Mouse (Mus musculus) cerebellum, postnatal 36 days (tissue): ENCODE results near the gene Aldh3a2.
"Not testable (repeated sequence)": the region's sequence is repeated elsewhere in the genome, so short reads cannot be mapped to it uniquely, and the experiment has no call there.

Experiments used
- DNase-seq, 2 experiments: peaks; one replicate each; pipeline ENCODE4 v3.0.0; 2021 to 2022; ENCODE audit warnings: mixed read lengths in 2 of 2

Gene Aldh3a2

GRCm38 (mm10) chr11:61266551-61267533 is at the start of gene Aldh3a2:
Aldh3a2 (minus strand) TSS chr11:61267464.
- peak; percentile 96 to 97 for DNase-seq

GRCm38 (mm10) chr11:61316864-61317263 is 49.6 kb upstream of the Aldh3a2 start:
- DNase-seq = no peak

- no peak for DNase-seq
Measured at GRCm38 (mm10) chr11:61310321-61310720, 43.1 kb upstream of the Aldh3a2 start.

- no peak for DNase-seq
Measured at GRCm38 (mm10) chr11:61309831-61310230, 42.6 kb upstream of the Aldh3a2 start.

- DNase-seq = no peak
Measured at GRCm38 (mm10) chr11:61307795-61308194, 40.5 kb upstream of the Aldh3a2 start.

GRCm38 (mm10) chr11:61305377-61305776 is 38.1 kb upstream of the Aldh3a2 start:
- DNase-seq = peak in 1 of 2 experiments; percentile 23

GRCm38 (mm10) chr11:61304535-61304934 is 37.3 kb upstream of the Aldh3a2 start:
- not testable (repeated sequence) for DNase-seq

- DNase-seq = no peak
Measured at GRCm38 (mm10) chr11:61300716-61301392, 33.6 kb upstream of the Aldh3a2 start.

GRCm38 (mm10) chr11:61300205-61300604 is 32.9 kb upstream of the Aldh3a2 start:
- no peak for DNase-seq

- no peak for DNase-seq
Measured at GRCm38 (mm10) chr11:61297901-61298300, 30.6 kb upstream of the Aldh3a2 start.

- DNase-seq = no peak
Measured at GRCm38 (mm10) chr11:61297326-61297725, 30.1 kb upstream of the Aldh3a2 start.

- DNase-seq = no peak
Measured at GRCm38 (mm10) chr11:61296556-61296955, 29.3 kb upstream of the Aldh3a2 start.

GRCm38 (mm10) chr11:61295556-61295955 is 28.3 kb upstream of the Aldh3a2 start:
- no peak for DNase-seq

GRCm38 (mm10) chr11:61294431-61294830 is 27.2 kb upstream of the Aldh3a2 start:
- no peak for DNase-seq

GRCm38 (mm10) chr11:61293251-61293650 is 26.0 kb upstream of the Aldh3a2 start:
- DNase-seq = no peak

GRCm38 (mm10) chr11:61284323-61284722 is 17.1 kb upstream of the Aldh3a2 start:
- DNase-seq = no peak

- no peak for DNase-seq
Measured at GRCm38 (mm10) chr11:61283414-61284049, 16.3 kb upstream of the Aldh3a2 start.

- DNase-seq = no peak
Measured at GRCm38 (mm10) chr11:61278445-61279077, 11.3 kb upstream of the Aldh3a2 start.

GRCm38 (mm10) chr11:61277937-61278336 is 10.7 kb upstream of the Aldh3a2 start:
- no peak for DNase-seq

GRCm38 (mm10) chr11:61276482-61276881 is 9.2 kb upstream of the Aldh3a2 start:
- no peak for DNase-seq

GRCm38 (mm10) chr11:61275106-61275505 is 7.8 kb upstream of the Aldh3a2 start:
- DNase-seq = no peak

GRCm38 (mm10) chr11:61274421-61274820 is 7.2 kb upstream of the Aldh3a2 start:
- DNase-seq = no peak

GRCm38 (mm10) chr11:61273928-61274327 is 6.7 kb upstream of the Aldh3a2 start:
- no peak for DNase-seq
